Mouse (Mus musculus): ENCODE data around the gene Kcnq4.
A peak's percentile ranks its signal among the peaks of the same experiment; 100 is the strongest.

Gene Kcnq4

GRCm38 (mm10) chr4:120721574-120721973 is 26.8 kb downstream of the Kcnq4 start:
- DNase-seq = no peak

- DNase-seq = no peak
Measured at GRCm38 (mm10) chr4:120719152-120719551, 29.3 kb downstream of the Kcnq4 start.

GRCm38 (mm10) chr4:120717591-120717990 is 30.8 kb downstream of the Kcnq4 start:
- peak; percentile 55 for DNase-seq

- DNase-seq = no peak
Measured at GRCm38 (mm10) chr4:120716765-120717164, 31.6 kb downstream of the Kcnq4 start.

GRCm38 (mm10) chr4:120716141-120716571 is 32.3 kb downstream of the Kcnq4 start:
- DNase-seq = peak; percentile 32

GRCm38 (mm10) chr4:120713856-120714497 is 34.4 kb downstream of the Kcnq4 start:
- DNase-seq = no peak

GRCm38 (mm10) chr4:120713021-120713420 is 35.4 kb downstream of the Kcnq4 start:
- no peak for DNase-seq

- no peak for DNase-seq
Measured at GRCm38 (mm10) chr4:120712236-120712635, 36.2 kb downstream of the Kcnq4 start.

GRCm38 (mm10) chr4:120702511-120702910 is 45.9 kb downstream of the Kcnq4 start:
- DNase-seq = no peak

GRCm38 (mm10) chr4:120702056-120702455 is 46.4 kb downstream of the Kcnq4 start:
- DNase-seq = peak; percentile 70

- DNase-seq = no peak
Measured at GRCm38 (mm10) chr4:120701180-120701579, 47.2 kb downstream of the Kcnq4 start.

GRCm38 (mm10) chr4:120697799-120698484 is 50.5 kb downstream of the Kcnq4 start:
- DNase-seq = no peak

- DNase-seq = no peak
Measured at GRCm38 (mm10) chr4:120697353-120697752, 51.1 kb downstream of the Kcnq4 start.

- DNase-seq = no peak
Measured at GRCm38 (mm10) chr4:120692717-120693116, 55.7 kb downstream of the Kcnq4 start.

- no peak for DNase-seq
Measured at GRCm38 (mm10) chr4:120689317-120689716, 59.1 kb downstream of the Kcnq4 start.

- DNase-seq = no peak
Measured at GRCm38 (mm10) chr4:120687282-120687681, 61.1 kb downstream of the Kcnq4 start.

- no peak for DNase-seq
Measured at GRCm38 (mm10) chr4:120683278-120683997, 65.0 kb downstream of the Kcnq4 start.

GRCm38 (mm10) chr4:120682168-120682567 is 66.2 kb downstream of the Kcnq4 start:
- DNase-seq = peak; percentile 61

GRCm38 (mm10) chr4:120680953-120681352 is 67.5 kb downstream of the Kcnq4 start:
- no peak for DNase-seq

- DNase-seq = no peak
Measured at GRCm38 (mm10) chr4:120675640-120676039, 72.8 kb downstream of the Kcnq4 start.

GRCm38 (mm10) chr4:120674775-120675451 is 73.5 kb downstream of the Kcnq4 start:
- DNase-seq = no peak

GRCm38 (mm10) chr4:120673606-120674005 is 74.8 kb downstream of the Kcnq4 start:
- no peak for DNase-seq

- DNase-seq = no peak
Measured at GRCm38 (mm10) chr4:120671046-120671445, 77.4 kb downstream of the Kcnq4 start.
